Mouse (Mus musculus): ENCODE measurements around the gene Ifnl3.
A peak's percentile ranks its signal among the peaks of the same experiment; 100 is the strongest.
"Not testable (repeated sequence)": the region's sequence is repeated elsewhere in the genome, so short reads cannot be mapped to it uniquely, and the experiment has no call there.

The Ifnl3 gene

GRCm38 (mm10) chr7:28522536-28522935 lies at the start of gene Ifnl3:
Gene Ifnl3, plus strand, starts transcription at chr7:28522836.
- DNase-seq (ENCODE audit: inconsistent ontology term), result not testable (repeated sequence)

GRCm38 (mm10) chr7:28476191-28476590 lies 46.4 kb upstream of the Ifnl3 start:
- no peak for DNase-seq (ENCODE audit: inconsistent ontology term)

DNA sequence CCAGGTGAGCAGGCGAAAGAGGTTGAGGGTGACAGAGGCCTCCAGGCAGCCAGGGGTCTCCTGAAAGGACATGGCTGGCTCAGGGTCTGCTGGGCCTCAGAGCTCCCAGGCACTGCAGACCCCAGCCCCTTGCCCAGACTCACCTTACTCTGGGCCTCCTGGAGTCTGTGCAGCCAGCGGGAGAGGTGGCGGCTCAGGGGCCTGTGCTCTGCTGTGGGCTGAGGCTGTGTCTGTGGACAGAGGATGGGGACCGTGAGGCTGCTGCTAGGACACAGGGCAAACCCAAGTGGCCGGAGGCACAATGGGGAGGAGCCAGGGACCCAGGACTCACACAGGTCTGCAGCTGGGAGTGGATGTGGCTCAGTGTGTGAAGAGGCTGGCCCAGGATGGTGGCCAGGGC lies 45.3 kb upstream of the Ifnl3 start:
- no peak for DNase-seq (ENCODE audit: inconsistent ontology term)

DNA sequence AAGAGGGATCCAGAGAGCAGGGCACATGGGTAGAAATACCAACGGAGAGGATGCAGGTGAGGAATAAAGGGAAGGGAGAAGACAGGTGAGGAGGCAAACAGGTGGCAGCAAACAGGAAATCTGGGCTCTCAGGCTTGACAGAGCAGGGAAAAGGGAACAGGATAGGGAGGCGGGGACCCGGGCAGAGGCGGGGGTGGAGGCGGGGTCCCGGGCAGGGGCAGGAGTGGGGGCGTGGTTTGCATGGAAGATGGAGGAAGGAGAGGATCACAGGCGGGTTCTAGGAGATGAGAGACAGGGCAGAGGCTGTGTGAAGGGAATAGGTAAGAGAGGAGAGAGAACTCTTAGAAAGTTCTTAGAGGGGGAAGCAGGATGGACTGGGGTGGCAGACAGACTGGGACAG lies 43.8 kb upstream of the Ifnl3 start:
- no peak for DNase-seq (ENCODE audit: inconsistent ontology term)

- no peak for DNase-seq (ENCODE audit: inconsistent ontology term)
Measured at GRCm38 (mm10) chr7:28482854-28483253, 39.8 kb upstream of the Ifnl3 start.

DNA sequence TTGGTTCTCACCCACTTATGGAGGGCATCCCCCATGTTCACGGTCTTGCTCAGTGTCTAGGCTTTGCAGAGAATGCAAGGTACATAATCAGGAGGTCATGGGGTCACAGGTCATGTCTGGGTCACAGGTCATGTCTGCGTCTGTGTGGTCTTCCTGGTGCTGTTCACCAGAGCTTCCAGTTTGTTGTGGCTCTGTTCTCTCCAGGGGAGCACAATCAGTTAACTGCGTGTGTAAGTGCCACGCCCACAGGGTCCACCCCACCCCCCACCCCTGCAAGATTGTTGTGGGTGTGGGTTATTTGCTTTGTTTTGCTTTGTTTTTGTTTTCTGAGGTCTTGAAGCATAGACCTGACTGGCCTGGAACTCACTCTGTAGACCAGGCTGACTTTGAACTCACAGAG lies 38.4 kb upstream of the Ifnl3 start:
- DNase-seq (ENCODE audit: inconsistent ontology term), result no peak

- DNase-seq (ENCODE audit: inconsistent ontology term), result peak; percentile 37
Measured at GRCm38 (mm10) chr7:28488030-28488491, 34.6 kb upstream of the Ifnl3 start.

DNA sequence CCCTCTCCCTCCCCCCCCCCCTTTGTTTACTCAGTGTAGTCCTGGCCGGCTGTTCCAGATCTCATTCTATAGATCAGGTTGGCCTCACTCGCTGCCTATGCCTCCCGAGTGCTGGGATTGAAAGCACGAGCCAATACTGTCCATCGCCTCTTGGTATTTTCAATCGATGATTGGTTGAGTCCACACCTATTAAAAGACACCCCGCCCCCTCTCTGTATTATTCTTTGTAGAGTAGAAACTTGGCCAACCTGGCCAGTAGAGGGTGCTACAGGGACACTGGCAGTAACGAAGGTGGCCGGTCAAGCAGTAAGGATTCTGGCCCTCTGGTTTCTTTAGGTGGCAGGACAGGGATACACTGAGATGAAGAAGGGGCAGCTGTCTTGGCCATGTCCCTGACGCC lies 32.2 kb upstream of the Ifnl3 start:
- DNase-seq (ENCODE audit: inconsistent ontology term), result peak; percentile 16

- no peak for DNase-seq (ENCODE audit: inconsistent ontology term)
Measured at GRCm38 (mm10) chr7:28490903-28491302, 31.7 kb upstream of the Ifnl3 start.

- no peak for DNase-seq (ENCODE audit: inconsistent ontology term)
Measured at GRCm38 (mm10) chr7:28492310-28492709, 30.3 kb upstream of the Ifnl3 start.

DNA sequence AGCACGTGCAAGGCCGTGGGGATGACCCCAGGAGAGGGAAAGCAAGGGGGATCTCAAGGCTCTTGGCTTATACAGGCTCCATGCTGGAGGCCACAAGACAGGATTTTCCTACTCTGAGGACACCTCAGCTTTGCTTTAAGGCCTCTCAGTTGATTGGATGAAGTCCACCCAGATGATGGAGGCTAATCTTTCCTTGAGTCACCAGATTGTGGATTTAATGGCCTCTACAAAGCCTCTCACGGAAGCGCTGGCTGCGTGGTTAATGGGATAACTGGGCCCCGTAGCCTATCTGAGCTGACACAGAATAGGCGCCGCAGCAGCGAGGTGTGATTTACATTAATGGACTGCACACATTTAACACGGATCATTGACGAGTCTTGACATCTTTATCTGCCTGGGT lies 27.2 kb upstream of the Ifnl3 start:
- no peak for DNase-seq (ENCODE audit: inconsistent ontology term)

GRCm38 (mm10) chr7:28505585-28505984 lies 17.1 kb upstream of the Ifnl3 start:
- peak; percentile 46 for DNase-seq (ENCODE audit: inconsistent ontology term)

DNA sequence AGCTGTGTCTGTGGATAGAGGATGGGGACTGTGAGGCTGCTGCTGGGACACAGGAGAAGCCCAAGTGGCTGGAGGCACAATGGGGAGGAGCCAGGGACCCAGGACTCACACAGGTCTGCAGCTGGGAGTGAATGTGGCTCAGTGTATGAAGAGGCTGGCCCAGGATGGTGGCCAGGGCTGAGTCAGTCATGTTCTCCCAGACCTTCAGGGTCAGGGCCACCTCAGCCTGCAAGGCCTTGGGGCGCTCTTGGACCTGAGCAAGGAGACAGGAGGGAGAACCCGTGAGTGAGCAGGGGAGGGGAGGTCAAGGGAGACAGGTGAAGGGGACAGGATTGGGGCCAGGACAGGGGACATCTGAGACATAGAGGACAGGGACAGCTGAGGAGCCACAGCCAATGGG lies 13.5 kb upstream of the Ifnl3 start:
- not testable (repeated sequence) for DNase-seq (ENCODE audit: inconsistent ontology term)

- DNase-seq (ENCODE audit: inconsistent ontology term), result not testable (repeated sequence)
Measured at GRCm38 (mm10) chr7:28510405-28510974, 12.1 kb upstream of the Ifnl3 start, which contains the start of gene Ifnl2. Gene Ifnl2, minus strand, starts transcription at chr7:28510455.

DNA sequence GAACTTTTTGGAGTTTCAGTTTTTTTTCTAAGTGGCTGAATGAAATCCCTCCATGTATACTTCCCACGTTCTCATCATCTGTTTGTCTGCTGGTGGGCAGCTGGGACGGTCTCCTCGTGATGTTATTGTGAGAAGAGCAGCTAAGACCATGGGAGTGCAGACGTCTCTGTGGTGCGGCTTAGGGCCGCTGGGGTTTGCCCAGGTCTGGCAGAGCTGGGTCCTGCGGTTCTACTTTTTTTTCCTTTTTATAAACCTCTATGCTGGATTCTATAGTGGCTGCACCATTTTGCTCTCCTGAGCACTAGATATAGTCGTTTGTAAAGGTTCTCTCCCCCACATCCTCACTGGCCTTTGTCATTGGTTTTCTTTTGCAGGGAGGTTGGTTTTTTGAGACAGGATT lies 11.2 kb upstream of the Ifnl3 start:
- no peak for DNase-seq (ENCODE audit: inconsistent ontology term)

- peak; percentile 77 for DNase-seq (ENCODE audit: inconsistent ontology term)
Measured at GRCm38 (mm10) chr7:28527922-28528719, 5.5 kb downstream of the Ifnl3 start.

GRCm38 (mm10) chr7:28532005-28532404 lies 9.4 kb downstream of the Ifnl3 start:
- DNase-seq (ENCODE audit: inconsistent ontology term), result no peak

DNA sequence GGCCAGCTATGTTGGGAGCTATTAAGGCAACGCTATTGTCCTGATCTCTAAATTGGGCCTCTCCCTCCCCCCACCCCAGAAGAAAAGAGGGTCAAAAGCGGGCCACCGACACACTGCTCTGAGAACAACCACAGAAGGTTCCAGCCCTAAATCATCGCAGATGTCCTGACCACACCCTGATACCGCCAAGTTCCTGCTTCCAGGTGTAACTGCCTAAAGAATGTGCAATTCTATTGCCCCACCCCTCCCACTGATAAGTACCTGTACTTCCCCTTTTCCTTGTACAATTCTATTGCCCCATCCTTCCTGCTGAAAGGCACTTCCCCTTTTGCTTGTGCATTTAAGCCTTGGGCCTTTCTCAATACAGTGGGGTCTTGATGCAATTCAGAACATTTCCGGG lies 16.2 kb downstream of the Ifnl3 start:
- DNase-seq (ENCODE audit: inconsistent ontology term), result not testable (repeated sequence)

- DNase-seq (ENCODE audit: inconsistent ontology term), result no peak
Measured at GRCm38 (mm10) chr7:28540526-28540925, 17.9 kb downstream of the Ifnl3 start, which contains the start of gene Sycn. Gene Sycn, plus strand, starts transcription at chr7:28540885.

- no peak for DNase-seq (ENCODE audit: inconsistent ontology term)
Measured at GRCm38 (mm10) chr7:28544051-28544601, 21.5 kb downstream of the Ifnl3 start.

DNA sequence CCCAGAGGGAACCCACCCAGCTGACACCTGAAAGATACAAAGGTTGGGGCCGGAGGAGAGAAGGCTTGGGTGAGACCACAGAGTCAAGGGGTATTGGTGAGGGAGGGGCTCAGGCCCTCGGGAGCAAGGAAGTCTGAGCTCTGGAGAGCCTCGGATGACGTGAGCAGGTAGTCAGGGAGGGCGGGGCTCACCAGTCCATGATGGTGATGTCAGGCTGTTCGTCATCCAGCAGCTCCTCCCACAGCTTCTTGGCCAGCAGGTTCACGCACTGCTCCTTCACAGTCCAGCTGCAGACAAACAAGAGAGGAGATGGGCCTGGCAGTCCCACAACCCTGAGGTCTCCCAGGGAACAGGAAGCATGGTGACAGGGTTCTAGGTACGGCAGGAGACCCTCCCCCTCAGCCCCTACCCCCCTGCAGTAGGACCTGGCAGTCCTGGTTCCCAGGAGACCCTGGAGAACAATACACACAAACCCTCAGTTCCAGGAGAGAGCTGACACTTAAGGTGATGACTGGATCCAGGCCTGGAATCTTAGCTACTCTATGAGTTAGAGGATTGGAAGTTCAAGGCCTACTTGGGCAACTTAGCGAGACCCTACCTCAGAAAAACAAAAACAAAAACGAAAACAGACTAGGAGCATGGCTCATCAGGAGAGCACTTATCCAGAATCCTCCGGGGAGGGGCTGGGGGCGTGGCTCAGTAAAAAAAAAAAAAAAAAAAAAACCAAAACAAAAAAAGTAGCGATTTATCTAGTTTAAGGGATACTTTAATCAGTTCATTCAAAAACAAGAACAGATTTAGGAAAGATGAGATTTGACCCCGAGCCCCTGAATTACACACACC lies 22.6 kb downstream of the Ifnl3 start:
- no peak for DNase-seq (ENCODE audit: inconsistent ontology term)

DNA sequence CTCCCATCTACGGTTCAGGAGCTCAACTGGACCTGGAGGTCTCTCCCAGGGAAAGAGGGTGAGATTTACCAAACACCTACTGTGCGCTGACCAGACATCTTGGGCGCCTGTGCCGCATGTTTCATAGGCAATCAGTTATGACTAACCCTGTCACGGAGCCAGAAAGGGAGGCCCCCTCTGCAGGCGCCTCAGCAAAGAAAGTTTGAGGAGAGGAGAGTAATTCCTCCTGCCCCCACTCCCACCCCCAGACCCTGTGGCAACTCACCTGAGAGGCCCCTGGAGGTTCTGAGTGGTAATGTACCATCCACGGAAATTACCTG lies 23.2 kb downstream of the Ifnl3 start:
- no peak for DNase-seq (ENCODE audit: inconsistent ontology term)
